Mouse (Mus musculus) layer of hippocampus, postnatal 10 days (tissue): ENCODE measurements around the gene Ptpn22. TPM values are rescaled to one million over a fixed set of nuclear protein-coding genes. Genes with fewer than 3 reads are reported as not detected.

ENCODE experiments used
- DNase-seq, 2 experiments: peaks; one replicate each; pipeline ENCODE4 v3.0.0; 2021; ENCODE audit warnings: low spot score in 2 of 2
- total RNA-seq, 2 experiments: library from RNA; stranded (reverse); gene quantifications; 2 replicates each; pipeline ENCODE4 v1.2.3; 2021

Ptpn22 gene
- total RNA-seq, 2 experiments from 2014 or later = 0.54 to 0.87 TPM

- DNase-seq = no peak
These were observed 2.4 kb upstream of the Ptpn22 start for GRCm38 (mm10) chr3:103857036-103857805.

DNA sequence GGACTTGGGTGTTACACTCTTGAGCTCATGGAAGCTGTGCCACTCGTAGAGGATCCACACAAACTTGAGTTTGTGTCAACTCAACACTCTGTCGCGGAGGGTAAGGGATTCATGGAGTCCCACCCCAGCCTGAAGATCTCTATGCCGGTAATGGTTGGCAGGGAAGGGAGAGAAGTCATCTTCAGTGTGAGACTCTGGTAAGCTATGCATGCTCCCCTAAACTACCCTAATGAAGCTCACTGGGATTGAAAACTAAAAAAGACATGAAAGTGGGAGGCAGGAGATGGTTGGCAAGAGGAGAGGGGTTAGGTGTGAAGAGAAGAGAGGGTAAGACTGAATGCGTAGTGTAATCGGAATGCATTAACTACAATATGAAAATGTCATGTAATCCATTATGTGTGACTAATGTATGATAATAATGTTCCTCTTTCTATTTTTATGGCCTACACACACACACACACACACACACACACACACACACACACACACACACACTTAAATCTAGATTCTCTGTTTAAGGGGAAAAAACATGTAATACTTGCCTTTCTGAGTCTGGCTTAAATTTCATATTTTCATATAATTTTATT, 1.5 kb upstream of the Ptpn22 start:
- DNase-seq = no peak

- no peak for DNase-seq
These were observed 326 bp downstream of the Ptpn22 start for GRCm38 (mm10) chr3:103859851-103860391.

GRCm38 (mm10) chr3:103862721-103863220, 3.2 kb downstream of the Ptpn22 start:
- no peak for DNase-seq

DNA sequence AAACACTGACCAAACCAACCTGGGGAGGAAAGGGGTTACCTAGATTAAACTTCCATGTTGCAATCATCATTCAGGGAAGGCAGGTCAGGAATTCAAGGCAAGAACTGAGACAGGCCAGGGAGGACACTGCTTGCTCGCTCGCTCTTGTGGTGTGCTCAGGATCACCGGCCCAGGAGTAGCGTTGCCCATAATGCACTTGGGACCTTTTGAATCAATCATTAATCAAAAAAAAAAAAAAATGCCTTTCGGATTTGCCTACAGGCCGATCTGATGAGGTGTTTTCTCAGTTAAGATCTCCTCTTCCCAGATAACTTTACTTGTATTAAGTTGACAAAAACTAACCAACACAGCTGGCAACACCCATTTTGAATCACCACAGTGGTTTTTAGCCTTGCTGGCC, 4.6 kb downstream of the Ptpn22 start:
- no peak for DNase-seq

DNA sequence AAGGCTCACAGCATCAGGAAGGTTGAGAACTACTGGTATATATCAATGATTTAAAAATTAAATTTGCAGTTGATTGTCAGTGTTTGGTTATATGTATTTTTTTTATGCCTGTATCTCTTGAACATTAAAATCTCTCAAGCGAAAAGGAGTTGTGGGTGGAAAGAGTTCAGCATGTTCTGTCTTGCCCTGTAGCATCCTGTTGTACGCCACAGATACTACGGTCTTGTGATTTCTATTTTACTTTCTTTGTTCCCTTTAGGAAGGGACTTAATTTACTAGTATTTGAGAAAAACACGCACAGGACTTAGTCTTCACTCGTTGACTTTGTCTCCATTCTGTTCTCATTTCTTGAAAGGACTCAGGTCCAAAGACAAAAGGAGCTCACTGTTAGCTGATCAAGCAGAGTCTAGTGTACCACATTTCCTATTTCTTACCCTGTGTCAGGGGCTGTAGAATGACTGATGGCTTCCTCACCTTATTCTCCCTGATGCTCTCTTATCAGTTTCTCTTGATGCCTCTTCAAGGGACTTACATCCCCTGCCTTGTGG, 7.9 kb downstream of the Ptpn22 start:
- no peak for DNase-seq

DNA sequence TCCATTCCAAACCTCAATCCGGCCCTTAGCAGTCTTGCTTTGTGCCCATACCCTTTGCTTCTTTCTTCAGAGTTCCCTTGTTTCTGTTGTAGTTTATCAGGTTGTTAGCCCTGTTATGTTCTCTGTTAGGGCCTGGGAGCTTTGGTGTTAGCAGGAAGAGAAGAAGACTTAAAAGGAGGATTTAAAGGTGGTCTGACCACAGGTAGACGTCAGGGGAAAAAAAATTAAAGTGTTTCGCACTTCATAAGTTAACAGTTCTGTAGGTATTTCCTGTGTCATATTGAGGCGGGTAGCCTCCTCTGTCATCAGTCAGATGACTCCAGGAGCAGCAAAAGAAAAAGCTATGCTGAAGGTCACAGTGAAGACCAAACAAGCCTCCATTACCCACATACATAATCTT, 8.4 kb downstream of the Ptpn22 start:
- no peak for DNase-seq

- DNase-seq = no peak
These were observed 13.1 kb downstream of the Ptpn22 start for GRCm38 (mm10) chr3:103872663-103873098.

- no peak for DNase-seq
These were observed 14.7 kb downstream of the Ptpn22 start for GRCm38 (mm10) chr3:103874329-103874728.

GRCm38 (mm10) chr3:103885946-103886345, 26.4 kb downstream of the Ptpn22 start:
- no peak for DNase-seq

DNA sequence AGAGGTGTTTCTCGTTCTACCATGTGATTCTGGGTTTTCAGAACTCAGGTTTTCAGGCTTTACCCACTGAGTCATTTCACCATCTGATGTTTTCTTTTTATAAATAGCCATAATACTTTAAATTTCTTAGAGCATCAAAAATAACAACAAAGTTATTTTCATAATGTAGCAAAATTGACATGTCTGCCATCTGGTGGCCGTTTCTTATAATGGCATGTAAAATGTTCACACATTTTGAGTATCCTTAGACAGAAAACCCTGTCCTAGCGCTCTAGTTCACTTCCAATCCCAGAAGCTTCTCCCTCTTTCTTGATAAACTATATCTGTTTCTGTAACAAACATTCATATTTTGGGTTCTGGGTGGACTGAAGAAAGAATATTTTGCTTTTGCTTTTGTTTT, 28.0 kb downstream of the Ptpn22 start:
- peak; percentile 50 to 56 for DNase-seq

GRCm38 (mm10) chr3:103893374-103893773, 33.8 kb downstream of the Ptpn22 start:
- DNase-seq = no peak

- no peak for DNase-seq
These were observed 45.1 kb downstream of the Ptpn22 start for GRCm38 (mm10) chr3:103904705-103905104.

DNA sequence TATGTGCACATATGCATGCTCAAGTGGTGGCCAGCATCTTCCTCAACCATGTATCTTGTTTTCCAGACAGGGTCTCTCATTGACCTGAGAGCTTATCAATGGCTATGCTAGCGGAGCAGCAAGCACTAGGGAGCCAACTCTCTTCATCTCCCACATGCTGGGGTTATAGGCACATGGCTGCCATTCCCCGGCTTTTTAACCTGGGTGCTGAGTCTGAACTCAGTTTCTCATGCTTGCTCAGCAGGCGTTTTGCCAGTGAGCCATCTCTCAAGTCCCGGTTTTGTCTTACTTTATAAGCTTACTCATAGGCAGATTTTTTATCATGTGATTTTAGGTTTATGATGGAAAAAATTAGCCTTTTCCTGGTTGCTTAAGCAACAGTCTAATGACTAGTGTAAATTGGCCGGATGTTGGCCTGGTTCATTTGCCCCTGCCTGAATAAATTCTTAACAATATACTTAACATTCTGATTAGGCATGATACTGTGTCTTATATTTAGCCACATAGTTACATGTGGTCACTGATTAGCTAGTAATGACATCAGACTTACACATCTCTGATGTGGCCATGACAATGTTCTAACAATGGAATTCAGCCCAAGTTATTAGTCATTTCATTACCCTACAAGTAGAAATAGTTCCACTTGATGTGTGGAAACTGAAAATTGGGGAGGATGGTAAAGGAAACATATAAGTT, 47.9 kb downstream of the Ptpn22 start:
- no peak for DNase-seq

DNA sequence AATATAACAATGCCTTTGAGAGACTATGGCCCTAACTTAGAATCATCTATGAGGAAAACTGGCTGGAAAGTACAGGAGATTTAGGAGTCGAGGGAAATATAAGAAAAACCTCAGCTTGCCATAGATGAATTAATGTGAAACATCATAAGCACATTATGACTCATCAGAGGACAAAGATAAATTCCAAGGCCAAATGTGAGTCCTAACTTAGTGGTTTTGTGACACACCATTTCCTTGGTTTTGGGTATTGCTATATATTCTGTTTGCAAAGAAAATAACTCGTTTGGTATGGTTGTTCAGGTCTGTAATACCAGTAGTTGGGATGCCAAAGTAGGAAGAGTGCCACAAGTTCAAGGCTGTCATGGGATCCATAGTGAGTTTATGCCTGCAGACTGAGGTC, 49.2 kb downstream of the Ptpn22 start:
- DNase-seq = no peak

- no peak for DNase-seq
These were observed 53.9 kb downstream of the Ptpn22 start for GRCm38 (mm10) chr3:103913451-103913961.

DNA sequence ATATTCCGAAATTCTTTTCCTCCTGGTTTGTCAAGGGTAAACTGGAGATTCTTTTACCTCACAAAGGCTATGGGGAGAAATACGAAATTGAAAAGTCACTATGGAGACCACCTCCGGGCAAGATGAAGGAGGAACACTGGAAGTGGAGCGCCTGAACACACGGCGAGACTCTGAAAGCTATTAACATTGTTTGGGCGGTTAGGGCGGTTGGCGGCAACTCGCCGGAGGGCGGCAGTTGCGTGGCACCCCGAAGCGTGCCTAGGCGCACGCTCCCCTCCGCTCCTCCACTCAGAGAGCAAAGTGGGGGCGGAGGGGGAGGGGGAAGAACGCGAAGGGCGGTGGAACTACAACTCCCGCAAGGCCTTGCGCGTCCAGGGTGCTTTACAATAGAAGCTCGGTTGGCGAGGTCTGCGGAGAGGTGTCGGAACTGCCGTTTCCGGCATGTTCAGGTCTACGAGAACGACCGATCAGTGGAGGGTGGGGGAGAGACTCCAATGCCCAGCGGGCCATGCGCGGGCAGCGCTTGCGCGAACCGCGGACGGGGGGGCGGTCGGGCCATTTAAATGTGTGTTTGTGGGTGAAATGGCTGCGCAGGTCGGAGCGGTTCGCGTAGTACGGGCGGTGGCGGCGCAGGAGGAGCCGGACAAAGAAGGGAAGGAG, 54.5 kb downstream of the Ptpn22 start, which contains the start of gene Rsbn1:
Rsbn1 (plus strand) TSS at position 111 of the 660 bp plus-strand sequence.
- DNase-seq = peak; percentile 94

DNA sequence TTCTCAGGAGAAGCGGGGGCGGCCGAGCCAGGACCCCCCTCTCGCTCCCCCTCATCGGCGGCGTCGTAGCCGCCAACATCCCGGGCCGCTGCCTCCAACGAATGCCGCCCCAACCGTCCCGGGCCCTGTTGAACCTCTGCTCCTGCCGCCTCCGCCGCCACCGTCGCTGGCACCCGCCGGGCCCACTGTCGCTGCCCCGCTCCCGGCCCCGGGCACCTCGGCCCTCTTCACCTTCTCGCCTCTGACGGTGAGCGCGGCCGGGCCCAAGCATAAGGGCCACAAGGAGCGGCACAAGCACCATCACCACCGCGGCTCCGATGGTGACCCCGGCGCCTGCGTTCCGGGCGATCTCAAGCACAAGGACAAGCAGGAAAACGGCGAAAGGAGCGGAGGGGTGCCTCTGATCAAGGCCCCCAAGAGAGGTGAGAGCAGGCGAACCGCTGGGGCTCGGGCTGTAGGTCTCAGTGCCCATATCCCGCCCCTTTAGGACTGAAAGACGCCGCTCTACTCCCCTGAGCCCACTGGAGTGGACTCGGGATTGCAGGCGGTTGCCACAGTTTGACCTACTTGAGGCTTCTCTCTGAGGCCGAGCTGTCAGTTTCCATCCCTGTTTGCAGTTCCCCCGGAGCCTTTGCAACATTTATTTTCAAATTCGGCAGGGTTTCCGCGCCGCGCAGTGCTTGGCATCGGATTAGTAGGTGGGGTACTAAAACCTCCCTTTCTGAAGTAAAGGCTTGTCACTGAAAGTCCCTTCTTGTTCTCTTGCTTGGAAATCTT, 55.3 kb downstream of the Ptpn22 start:
- peak in 1 of 2 experiments; percentile 54 for DNase-seq

- DNase-seq = no peak
These were observed 55.9 kb downstream of the Ptpn22 start for GRCm38 (mm10) chr3:103915509-103915896.
